Mouse (Mus musculus) gastrocnemius, postnatal 14 days (tissue): Measurements from ENCODE around the gene Hormad2. TPM values are rescaled to one million over a fixed set of nuclear protein-coding genes. Genes with fewer than 3 reads are reported as not detected.

Experiments used
- DNase-seq: peaks from one replicate; pipeline ENCODE4 v3.0.0; 2021; ENCODE audit warnings: mixed read lengths
- intact Hi-C: fragments of 180-260 bp; cut with DNase I; formaldehyde crosslinking; loops from one replicate; pipeline ENCODE4 v1.15.1; 2025; ENCODE audit warnings: low total_unique reads
- total RNA-seq, 2 experiments: library from RNA; stranded (reverse); gene quantifications; 2 replicates each; pipeline ENCODE4 v1.2.3; 2021

Hormad2 gene
- total RNA-seq, 2 experiments from 2014 or later, result not detected

- peak; percentile 60 for DNase-seq
- intact Hi-C loops, result no loop called here
These were observed 132.1 kb downstream of the Hormad2 start for GRCm38 (mm10) chr11:4308514-4309450.

- no peak for DNase-seq
- intact Hi-C loops, result no loop called here
These were observed 132.8 kb downstream of the Hormad2 start for GRCm38 (mm10) chr11:4308060-4308513.

- no peak for DNase-seq
- intact Hi-C loops, result no loop called here
These were observed 134.8 kb downstream of the Hormad2 start for GRCm38 (mm10) chr11:4306086-4306485.

- no peak for DNase-seq
- intact Hi-C loops, result no loop called here
These were observed 135.8 kb downstream of the Hormad2 start for GRCm38 (mm10) chr11:4305090-4305489.

GRCm38 (mm10) chr11:4304203-4304602 lies 136.7 kb downstream of the Hormad2 start:
- no peak for DNase-seq
- intact Hi-C loops, result no loop called here

- DNase-seq, result peak; percentile 36
- intact Hi-C loops, result no loop called here
These were observed 137.9 kb downstream of the Hormad2 start for GRCm38 (mm10) chr11:4303033-4303432.

GRCm38 (mm10) chr11:4302363-4302913 lies 138.5 kb downstream of the Hormad2 start:
- DNase-seq, result peak; percentile 53
- intact Hi-C loops, result no loop called here

GRCm38 (mm10) chr11:4300683-4301082 lies 140.2 kb downstream of the Hormad2 start:
- peak; percentile 57 for DNase-seq
- intact Hi-C loops, result no loop called here

- peak; percentile 70 for DNase-seq
- intact Hi-C loops, result no loop called here
These were observed 141.0 kb downstream of the Hormad2 start for GRCm38 (mm10) chr11:4299735-4300474.

GRCm38 (mm10) chr11:4299191-4299590 lies 141.7 kb downstream of the Hormad2 start:
- intact Hi-C loops, result no loop called here
- no peak for DNase-seq

- intact Hi-C loops, result no loop called here
- no peak for DNase-seq
These were observed 142.3 kb downstream of the Hormad2 start for GRCm38 (mm10) chr11:4298615-4299014.

GRCm38 (mm10) chr11:4297753-4298152 lies 143.2 kb downstream of the Hormad2 start:
- no peak for DNase-seq

GRCm38 (mm10) chr11:4296610-4297275 lies 144.2 kb downstream of the Hormad2 start:
- no peak for DNase-seq
- intact Hi-C loops, result no loop called here

More at GRCm38 (mm10) chr11:4297753-4298152, 143.2 kb downstream of the Hormad2 start:
- intact Hi-C loops, result no loop called here

Other genes starting within 250 kb of the Hormad2 start
- 1 to 10 TPM; 4.3 to 8.9 TPM for gene Castor1, start 222.9 kb downstream of the Hormad2 start, total RNA-seq
- not detected for gene Osm, start 204.7 kb downstream of the Hormad2 start, total RNA-seq
- gene Lif, start 183.5 kb downstream of the Hormad2 start, total RNA-seq, result under 1 TPM; 0.24 to 0.45 TPM
- gene Mtmr3, start 153.8 kb upstream of the Hormad2 start, total RNA-seq, result 10 to 100 TPM; 35.3 to 36.5 TPM
- not detected for gene Gm11032, start 179.0 kb upstream of the Hormad2 start, total RNA-seq
- gene Ascc2, start 196.6 kb upstream of the Hormad2 start, total RNA-seq, result 10 to 100 TPM; 13.1 to 13.7 TPM